Comparison of ENCODE assay signal across 20 mouse cellular contexts in the genomic region with DNA sequence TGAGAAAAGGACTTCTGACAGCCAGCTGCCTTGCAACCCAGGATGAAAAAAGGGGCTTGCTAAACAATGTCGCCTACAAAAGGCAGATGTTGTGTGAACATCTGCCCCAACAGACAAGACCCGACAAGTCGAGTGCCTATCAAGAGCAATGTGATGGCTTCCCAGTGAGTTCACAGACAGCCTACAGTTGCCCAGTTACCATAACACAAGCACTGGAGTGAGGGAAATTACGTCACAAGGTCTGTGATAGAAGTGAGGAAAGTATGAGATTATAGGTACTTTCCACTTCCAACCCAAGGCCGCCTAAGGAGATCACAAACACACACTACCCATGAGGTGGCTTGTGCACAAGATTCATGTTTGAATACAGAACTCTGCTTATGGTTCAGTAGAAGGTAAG.
"Had no signal": no experiment of that assay in that cellular context is flagged by ENCODE, and none has a peak within 500 bp of the region (broad histone marks: within the 10 kb centered on the region; RNA-seq: fewer than 3 reads in every experiment).

No protein-coding gene starts in this region.

- H3K9ac ChIP-seq: limb, embryonic 13.5 days; liver, embryonic 13.5 days; midbrain, embryonic 15.5 days; neural tube, embryonic 12.5 days; neural tube, embryonic 15.5 days; stomach, embryonic 15.5 days had no signal

- H3K4me3 ChIP-seq: limb, embryonic 10.5 days; limb, embryonic 13.5 days; liver, embryonic 13.5 days; midbrain, embryonic 15.5 days; neural tube, embryonic 12.5 days; neural tube, embryonic 15.5 days; stomach, embryonic 15.5 days had no signal

- H3K27me3 ChIP-seq: limb, embryonic 13.5 days; liver, embryonic 13.5 days; midbrain, embryonic 15.5 days; neural tube, embryonic 12.5 days; neural tube, embryonic 15.5 days; stomach, embryonic 15.5 days had no signal

- DNase-seq: kidney, adult 18-20 months; kidney, adult 9 months; kidney, postnatal 14 days; kidney, postnatal 4 days; liver; liver, embryonic 13.5 days; lung, adult 2 months; lung, postnatal 14 days; retina, postnatal 1 day; right cerebral cortex, postnatal 25 days; spleen, adult 18-20 months; thymus, adult 2 months; thymus, postnatal 14 days had no signal

- H3K9me3 ChIP-seq: limb, embryonic 10.5 days; limb, embryonic 13.5 days; liver, embryonic 13.5 days; midbrain, embryonic 15.5 days; neural tube, embryonic 12.5 days; neural tube, embryonic 15.5 days; stomach, embryonic 15.5 days had no signal

- ATAC-seq: midbrain, embryonic 15.5 days had no signal

- H3K27ac ChIP-seq: limb, embryonic 10.5 days; limb, embryonic 13.5 days; liver, embryonic 13.5 days; midbrain, embryonic 15.5 days; neural tube, embryonic 12.5 days; neural tube, embryonic 15.5 days; stomach, embryonic 15.5 days had no signal

- H3K4me1 ChIP-seq: limb, embryonic 10.5 days; liver, embryonic 13.5 days; midbrain, embryonic 15.5 days; neural tube, embryonic 15.5 days; stomach, embryonic 15.5 days had no signal

- H3K36me3 ChIP-seq: limb, embryonic 10.5 days; limb, embryonic 13.5 days; liver, embryonic 13.5 days; midbrain, embryonic 15.5 days; neural tube, embryonic 12.5 days; neural tube, embryonic 15.5 days; stomach, embryonic 15.5 days had no signal

- H3K4me2 ChIP-seq: limb, embryonic 13.5 days; liver, embryonic 13.5 days; midbrain, embryonic 11.5 days; midbrain, embryonic 15.5 days; neural tube, embryonic 12.5 days; neural tube, embryonic 15.5 days; stomach, embryonic 15.5 days had no signal
